Mouse (Mus musculus): ENCODE results near the gene BC004004. TPM values are rescaled to one million over a fixed set of nuclear protein-coding genes. Genes with fewer than 3 reads are reported as not detected.

BC004004 gene
- polyA plus RNA-seq, 1 experiment from 2014 or later, result 99.1 TPM

GRCm38 (mm10) chr17:29361982-29362691, 93.5 kb downstream of the BC004004 start:
- Histone ChIP-seq H3K36me3 (no peaks in the 10 kb centered on the region), H3K27me3 (0 out of 2 replicates have a peak, but pooled peaks cover 4% of the 10 kb centered on the region), H3K27ac (no peak overlapping the region), H3K9ac (replicated peaks) (no peak overlapping the region), H3K4me1 (replicated peaks) (peaks cover 16% of the 10 kb centered on the region), H3K4me3 (replicated peaks) (no peak overlapping the region), H3K4me2 (replicated peaks) (no peak overlapping the region), H3K9me3 (no peaks in the 10 kb centered on the region)
- no peak for ATAC-seq
- WGBS, result 61% methylated on average over 8 of the region's 8 CpGs

- H3K9ac ChIP-seq (replicated peaks), result no peak overlapping the region
- H3K36me3 ChIP-seq, result no peaks in the 10 kb centered on the region
- WGBS, result 79% methylated on average over 8 of the region's 8 CpGs
- H3K4me3 ChIP-seq (replicated peaks), result no peak overlapping the region
- peaks cover 11% of the 10 kb centered on the region for H3K4me1 ChIP-seq (replicated peaks)
- H3K9me3 ChIP-seq, result no peaks in the 10 kb centered on the region
- H3K27ac ChIP-seq, result no peak overlapping the region
- no peak for ATAC-seq
- 0 out of 2 replicates have a peak, but pooled peaks cover 9% of the 10 kb centered on the region for H3K27me3 ChIP-seq
- H3K4me2 ChIP-seq (replicated peaks), result no peak overlapping the region
These were observed 94.5 kb downstream of the BC004004 start for GRCm38 (mm10) chr17:29363109-29363508.

Other genes with a start within 250 kb of the BC004004 start
- 590 and 618 TPM in 2 replicates for gene Srsf3, start 236.2 kb upstream of the BC004004 start, polyA plus RNA-seq (2015; fragmentation: Nextera tagmentation; extraction: Ambion mirVana)
- gene Cdkn1a, start 177.8 kb upstream of the BC004004 start, polyA plus RNA-seq (2015; fragmentation: Nextera tagmentation; extraction: Ambion mirVana), result 47.1 and 47.4 TPM in 2 replicates
- not detected in 2 replicates for gene Rab44, start 154.6 kb upstream of the BC004004 start, polyA plus RNA-seq (2015; fragmentation: Nextera tagmentation; extraction: Ambion mirVana)
- gene Cpne5, start 30.6 kb upstream of the BC004004 start, polyA plus RNA-seq (2015; fragmentation: Nextera tagmentation; extraction: Ambion mirVana), result 20.5 and 22.0 TPM in 2 replicates
- gene Ppil1, start 4.6 kb upstream of the BC004004 start, polyA plus RNA-seq (2015; fragmentation: Nextera tagmentation; extraction: Ambion mirVana), result 120 and 128 TPM in 2 replicates
- gene Pi16, start 48.9 kb downstream of the BC004004 start, polyA plus RNA-seq (2015; fragmentation: Nextera tagmentation; extraction: Ambion mirVana), result 1.9 and 2.2 TPM in 2 replicates
- 398 and 461 TPM in 2 replicates for gene Mtch1, start 79.1 kb downstream of the BC004004 start, polyA plus RNA-seq (2015; fragmentation: Nextera tagmentation; extraction: Ambion mirVana)
- 3.2 and 3.3 TPM in 2 replicates for gene Fgd2, start 92.1 kb downstream of the BC004004 start, polyA plus RNA-seq (2015; fragmentation: Nextera tagmentation; extraction: Ambion mirVana)
- 13.4 and 15.4 TPM in 2 replicates for gene Pim1, start 222.0 kb downstream of the BC004004 start, polyA plus RNA-seq (2015; fragmentation: Nextera tagmentation; extraction: Ambion mirVana)

Data from midbrain, embryonic 13.5 days (tissue).